Mouse (Mus musculus) MEL (cell line): ENCODE data around the gene Syt7. TPM values are rescaled to one million over a fixed set of nuclear protein-coding genes. Genes with fewer than 3 reads are reported as not detected.

ENCODE experiments used
- DNase-seq: peaks from one replicate; pipeline ENCODE4 v3.0.0; 2011; ENCODE audit warnings: low read depth, low spot score
- H3K27ac ChIP-seq: 2 replicates; pipeline ENCODE4 v1.5.1; 2012; ENCODE audit warnings: low read depth, mild to moderate bottlenecking, control low read depth, low read length, moderate library complexity; ENCODE audit not compliant: control insufficient read depth
- H3K27me3 ChIP-seq, 2 experiments: fragments of 150-350 bp in 1 of 2; sonication (generic) in 1 of 2; 2 replicates each; pipeline ENCODE4 v1.6.1; 2012; ENCODE audit warnings: low read length in 2 of 2, mild to moderate bottlenecking in 2 of 2, improper control_type of control experiment in 1 of 2, moderate library complexity in 1 of 2; ENCODE audit not compliant: insufficient read depth in 2 of 2, control insufficient read depth in 1 of 2
- H3K36me3 ChIP-seq, 2 experiments: 2 replicates each; pipeline ENCODE4 v1.6.1; 2012 to 2014; ENCODE audit warnings: low read length in 2 of 2, improper control_type of control experiment in 1 of 2, inconsistent platforms in 1 of 2, mild to moderate bottlenecking in 1 of 2; ENCODE audit not compliant: insufficient read depth in 2 of 2, control insufficient read depth in 1 of 2
- H3K4me1 ChIP-seq, 2 experiments: fragments of 150-350 bp in 1 of 2; sonication (generic) in 1 of 2; 2 replicates each; pipeline ENCODE4 v1.6.1; 2012; ENCODE audit warnings: low read length in 2 of 2, improper control_type of control experiment in 1 of 2, mild to moderate bottlenecking in 1 of 2; ENCODE audit not compliant: insufficient read depth in 2 of 2, control insufficient read depth in 1 of 2
- H3K4me3 ChIP-seq, 2 experiments: fragments of 150-350 bp in 1 of 2; sonication (generic) in 1 of 2; 2 replicates each; pipeline ENCODE4 v1.5.1; 2012; ENCODE audit warnings: low read depth in 2 of 2, low read length in 2 of 2, mild to moderate bottlenecking in 2 of 2, moderate library complexity in 2 of 2, control low read depth in 1 of 2, improper control_type of control experiment in 1 of 2; ENCODE audit not compliant: control insufficient read depth in 1 of 2, insufficient read depth in 1 of 2
- H3K79me2 ChIP-seq: 2 replicates; pipeline ENCODE4 v1.6.1; 2012; ENCODE audit warnings: mild to moderate bottlenecking, low read length, moderate library complexity; ENCODE audit not compliant: control insufficient read depth, poor library complexity, insufficient read depth
- H3K9ac ChIP-seq: 2 replicates; pipeline ENCODE4 v1.6.1; 2012; ENCODE audit warnings: low read depth, mild to moderate bottlenecking, control low read depth, low read length, moderate library complexity; ENCODE audit not compliant: control insufficient read depth, poor library complexity, severe bottlenecking
- H3K9me3 ChIP-seq: fragments of 150-350 bp; sonication (generic); replicated peaks from 2 replicates; pipeline ENCODE4 v1.6.1; 2012; ENCODE audit warnings: mild to moderate bottlenecking, low read length, improper control_type of control experiment, moderate library complexity; ENCODE audit not compliant: insufficient read depth
- CTCF ChIP-seq, 3 experiments: IDR thresholded peaks in 2 of 3; conservative IDR thresholded peaks in 1 of 3; 2 replicates each; pipeline ENCODE4 v1.5.1; 2011 to 2012; ENCODE audit warnings: low read length in 3 of 3, low read depth in 2 of 3, mild to moderate bottlenecking in 2 of 3, improper control_type of control experiment in 1 of 3, inconsistent platforms in 1 of 3, mixed read lengths in 1 of 3, moderate library complexity in 1 of 3; ENCODE audit not compliant: control insufficient read depth in 1 of 3, insufficient read depth in 1 of 3, poor library complexity in 1 of 3, severe bottlenecking in 1 of 3
- EP300 ChIP-seq, 2 experiments: IDR thresholded peaks; 2 replicates each; pipeline ENCODE4 v1.6.1; 2011; ENCODE audit warnings: improper control_type of control experiment in 2 of 2, low read length in 2 of 2, low read depth in 1 of 2, mild to moderate bottlenecking in 1 of 2
- GATA1 ChIP-seq: IDR thresholded peaks from 2 replicates; pipeline ENCODE4 v1.6.1; 2011; ENCODE audit warnings: low read depth, low read length, improper control_type of control experiment
- MAZ ChIP-seq: IDR thresholded peaks from 2 replicates; pipeline ENCODE4 v1.6.1; 2012; ENCODE audit warnings: low read depth, mild to moderate bottlenecking, inconsistent platforms, low read length, improper control_type of control experiment
- MEF2A ChIP-seq: IDR thresholded peaks from 2 replicates; pipeline ENCODE4 v1.6.1; 2014; ENCODE audit warnings: low read depth, mild to moderate bottlenecking, inconsistent platforms, low read length, improper control_type of control experiment; ENCODE audit not compliant: poor library complexity, insufficient replicate concordance, severe bottlenecking; ENCODE audit errors: extremely low read depth
- MXI1 ChIP-seq: IDR thresholded peaks from 2 replicates; pipeline ENCODE4 v1.6.1; 2011; ENCODE audit warnings: mild to moderate bottlenecking, low read depth, low read length, improper control_type of control experiment
- NELFE ChIP-seq: IDR thresholded peaks from 2 replicates; pipeline ENCODE4 v1.6.1; 2011; ENCODE audit warnings: low read depth, low read length, improper control_type of control experiment
- RAD21 ChIP-seq: IDR thresholded peaks from 2 replicates; pipeline ENCODE4 v1.6.1; 2011; ENCODE audit warnings: mild to moderate bottlenecking, low read depth, low read length, improper control_type of control experiment
- SMC3 ChIP-seq: IDR thresholded peaks from 2 replicates; pipeline ENCODE4 v1.6.1; 2011; ENCODE audit warnings: low read depth, low read length, improper control_type of control experiment
- TAL1 ChIP-seq: IDR thresholded peaks from 2 replicates; pipeline ENCODE4 v1.6.1; 2012; ENCODE audit warnings: mild to moderate bottlenecking, inconsistent platforms, low read length, moderate library complexity, mixed read lengths
- TBP ChIP-seq: IDR thresholded peaks from 2 replicates; pipeline ENCODE4 v1.8.0; 2011; ENCODE audit warnings: low read depth, low read length, improper control_type of control experiment
- USF2 ChIP-seq, 2 experiments: IDR thresholded peaks; 2 replicates each; pipeline ENCODE4 v1.6.1; 2011 to 2012; ENCODE audit warnings: improper control_type of control experiment in 2 of 2, low read length in 2 of 2, borderline replicate concordance in 1 of 2, inconsistent platforms in 1 of 2, low read depth in 1 of 2, mild to moderate bottlenecking in 1 of 2; ENCODE audit not compliant: insufficient read depth in 1 of 2
- polyA plus RNA-seq, 2 experiments: library from polyadenylated mRNA; stranded (reverse) in 1 of 2; unstranded in 1 of 2; fragments of >175 nt in 1 of 2; fragments of >200 nt in 1 of 2; gene quantifications; 2 replicates each; pipeline versions ENCODE4 v1.2.1 to v1.2.4; 2012; ENCODE audit warnings: low replicate concordance in 2 of 2, low read depth in 1 of 2; ENCODE audit not compliant: insufficient read length in 2 of 2, insufficient read depth in 1 of 2, missing spikeins in 1 of 2
- total RNA-seq: library from RNA; depleted of rRNA; stranded (reverse); fragments of 300-350 nt; gene quantifications from 2 replicates; pipeline ENCODE4 v1.2.3, GENCODE M21; 2012

The Syt7 gene
- total and polyA plus RNA-seq, 3 experiments: not detected

DNA sequence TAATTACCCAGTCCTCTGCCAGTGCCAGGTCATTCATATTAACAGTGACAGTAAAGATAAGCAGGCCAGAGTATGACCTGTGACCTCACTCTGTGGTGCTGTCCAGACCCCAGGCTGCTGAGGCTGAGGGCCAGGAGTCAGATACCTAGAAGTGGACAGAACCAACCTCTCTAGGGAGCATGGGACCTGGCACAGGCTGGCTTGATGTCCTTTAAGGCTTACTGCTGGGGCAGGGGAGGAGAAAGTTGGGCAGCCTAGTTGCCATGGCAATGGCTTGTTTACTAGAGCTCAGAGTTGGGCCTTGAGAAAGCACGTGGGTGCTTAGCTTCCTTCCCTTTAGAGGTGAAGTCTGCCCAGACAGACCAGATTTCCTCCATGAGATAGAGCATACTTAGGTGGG lies 47.8 kb downstream of the Syt7 start:
- no peaks in the 10 kb centered on the region for H3K4me1 ChIP-seq
- TF ChIP-seq MXI1: 0 out of 2 replicates have a peak, but pooled peaks have one; percentile 30
- no peak for TF ChIP-seq TAL1
- TF ChIP-seq, all 39 proteins: peak for 1
- DNase-seq: no peak
- no peak overlapping the region for H3K4me3 ChIP-seq
- H3K9ac ChIP-seq: no peak overlapping the region
- no peak overlapping the region for H3K27ac ChIP-seq
- no peaks in the 10 kb centered on the region for H3K79me2 ChIP-seq
- H3K36me3 ChIP-seq: no peaks in the 10 kb centered on the region
- 0 out of 4 replicates have a peak, but pooled peaks cover 0 to 2% of the 10 kb centered on the region in 2 experiments for H3K27me3 ChIP-seq
- H3K9me3 ChIP-seq: no peaks in the 10 kb centered on the region

DNA sequence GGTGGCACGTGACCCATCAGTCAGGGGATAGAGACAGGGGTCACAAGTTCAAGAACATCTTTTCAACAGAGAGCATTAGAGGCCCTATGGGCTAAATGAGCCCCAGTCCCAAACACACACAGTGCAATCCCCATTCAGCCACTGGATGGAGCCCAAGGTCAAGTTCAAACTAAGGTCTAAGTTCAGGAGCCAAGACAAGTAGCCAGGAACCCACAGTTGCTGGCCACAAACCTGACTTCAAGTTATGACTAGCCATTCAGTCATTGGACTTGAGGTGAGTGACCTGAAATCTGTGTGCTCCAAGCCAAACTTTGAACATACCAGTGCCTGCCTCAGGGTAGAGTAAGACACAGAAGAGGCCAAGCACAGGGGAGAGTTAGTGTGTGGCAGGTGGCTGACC lies 48.6 kb downstream of the Syt7 start:
- H3K27me3 ChIP-seq: 0 out of 4 replicates have a peak, but pooled peaks cover 0 to 2% of the 10 kb centered on the region in 2 experiments
- TF ChIP-seq CTCF (IDR thresholded peaks at IDR 0.05 in 2 of 3, conservative IDR thresholded peaks at IDR 0.05 in 1 of 3; ENCODE audit: control insufficient read depth in 1 of 3, insufficient read depth in 1 of 3, low read depth in 2 of 3, low read length in 3 of 3, poor library complexity in 1 of 3, severe bottlenecking in 1 of 3): peak in 2 of 3 experiments; percentile 26 to 51; a peak in 4 of 6 replicates
- TF ChIP-seq MAZ: no peak
- peak; percentile 39 for TF ChIP-seq SMC3
- no peak for TF ChIP-seq MXI1
- no peak for TF ChIP-seq NELFE
- peak; percentile 23 for TF ChIP-seq RAD21

DNA sequence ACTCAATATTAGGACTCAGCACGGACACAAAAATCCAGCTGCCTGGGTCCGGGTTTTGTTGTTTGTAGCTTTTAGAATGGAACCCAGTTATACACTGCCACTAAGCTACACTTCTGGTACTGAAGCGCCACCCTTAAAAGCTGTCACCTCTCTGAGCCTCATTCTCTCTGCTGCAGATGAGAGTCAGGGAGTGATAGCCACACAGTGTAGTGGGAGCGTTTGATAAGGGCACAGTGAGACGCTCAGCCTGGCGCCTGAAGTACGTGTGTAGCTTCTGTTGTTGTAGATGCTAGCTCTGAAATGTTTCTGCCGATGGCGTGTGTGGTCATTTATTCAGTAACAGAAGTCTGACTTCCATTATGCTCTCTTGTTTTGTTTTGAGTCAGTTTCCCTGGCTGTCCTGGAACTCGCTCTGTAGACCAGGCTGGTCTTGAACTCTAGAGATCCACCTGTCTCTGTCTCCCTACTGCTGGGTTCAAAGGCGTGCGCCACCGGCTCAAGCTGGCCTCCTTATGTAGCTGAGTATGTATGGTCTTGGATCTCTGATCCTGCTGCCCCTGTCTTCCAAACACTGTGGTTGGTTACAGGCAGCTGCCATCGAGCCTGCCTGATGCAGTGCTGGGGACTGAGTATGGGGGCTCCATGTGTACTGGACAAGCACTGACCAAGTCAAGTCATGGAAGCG lies 55.9 kb downstream of the Syt7 start:
- no peaks in the 10 kb centered on the region for H3K79me2 ChIP-seq
- no peak overlapping the region for H3K9ac ChIP-seq
- no peaks in the 10 kb centered on the region for H3K36me3 ChIP-seq
- DNase-seq: peak; percentile 62
- H3K9me3 ChIP-seq: no peaks in the 10 kb centered on the region
- no peak overlapping the region for H3K27ac ChIP-seq
- no peaks in the 10 kb centered on the region for H3K27me3 ChIP-seq
- H3K4me3 ChIP-seq: no peak overlapping the region
- H3K4me1 ChIP-seq: no peaks in the 10 kb centered on the region
- TF ChIP-seq EP300 (IDR thresholded peaks at IDR 0.05; ENCODE audit: low read depth in 1 of 2, low read length in 2 of 2): peak in 1 of 2 experiments; percentile 35; a peak in 1 of 4 replicates
- TF ChIP-seq TBP: no peak
- TF ChIP-seq GATA1: peak; percentile 44; the same call in 1 of the 2 replicates
- no peak for TF ChIP-seq MEF2A
- TF ChIP-seq USF2 (IDR thresholded peaks at IDR 0.05; ENCODE audit: borderline replicate concordance in 1 of 2, insufficient read depth in 1 of 2, low read depth in 1 of 2, low read length in 2 of 2): no peak

More for the DNA sequence above, 48.6 kb downstream of the Syt7 start:
- no peak overlapping the region for H3K9ac ChIP-seq
- no peak overlapping the region for H3K27ac ChIP-seq
- no peaks in the 10 kb centered on the region for H3K9me3 ChIP-seq
- H3K4me1 ChIP-seq: no peaks in the 10 kb centered on the region
- H3K4me3 ChIP-seq: no peak overlapping the region
- peak; percentile 21 for DNase-seq
- H3K36me3 ChIP-seq: no peaks in the 10 kb centered on the region
- no peaks in the 10 kb centered on the region for H3K79me2 ChIP-seq
